Mouse (Mus musculus): ENCODE results near the gene Tmem41b. TPM values are rescaled to one million over a fixed set of nuclear protein-coding genes. Genes with fewer than 3 reads are reported as not detected.
A peak's percentile ranks its signal among the peaks of the same experiment; 100 is the strongest.
"Not testable (repeated sequence)": the region's sequence is repeated elsewhere in the genome, so short reads cannot be mapped to it uniquely, and the experiment has no call there.

The Tmem41b gene
- polyA plus RNA-seq, 1 experiment: 16.7 TPM

- no peaks in the 10 kb centered on the region for H3K27me3 ChIP-seq (replicated peaks)
- H3K9me3 ChIP-seq: no peaks in the 10 kb centered on the region
- H3K36me3 ChIP-seq (replicated peaks; ENCODE audit: low read length): peaks cover 30% of the 10 kb centered on the region
- no peak for TF ChIP-seq GATA1 (IDR thresholded peaks at IDR 0.05; ENCODE audit: borderline replicate concordance, low read length)
- no peak for TF ChIP-seq FLI1 (IDR thresholded peaks at IDR 0.05; ENCODE audit: low read length)
- H3K4me3 ChIP-seq (replicated peaks): peak overlapping the region; percentile 97
- peaks cover 21% of the 10 kb centered on the region for H3K4me1 ChIP-seq
Measured at GRCm38 (mm10) chr7:109985661-109986132, 1.0 kb downstream of the Tmem41b start.

DNA sequence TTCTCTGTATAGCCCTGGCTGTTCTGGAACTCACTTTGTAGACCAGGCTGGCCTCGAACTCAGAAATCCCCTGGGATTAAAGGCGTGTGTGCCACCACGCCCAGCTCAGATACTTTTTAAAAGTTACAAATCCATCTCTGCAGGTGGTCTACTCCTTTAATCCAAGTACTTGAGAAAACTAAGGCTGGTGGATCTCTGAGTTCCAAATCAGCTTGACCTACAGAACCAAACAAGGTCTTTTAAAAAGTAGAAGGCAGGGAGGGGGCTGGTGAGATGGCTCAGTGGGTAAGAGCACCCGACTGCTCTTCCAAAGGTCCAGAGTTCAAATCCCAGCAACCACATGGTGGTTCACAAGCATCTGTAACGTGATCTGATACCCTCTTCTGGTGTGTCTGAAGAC, 2.1 kb downstream of the Tmem41b start:
- not testable (repeated sequence) for H3K4me3 ChIP-seq (replicated peaks); H3K9me3 ChIP-seq; H3K27me3 ChIP-seq (replicated peaks)
- peaks cover 41% of the 10 kb centered on the region for H3K36me3 ChIP-seq (replicated peaks; ENCODE audit: low read length)
- peaks cover 21% of the 10 kb centered on the region for H3K4me1 ChIP-seq

GRCm38 (mm10) chr7:109977131-109977530, 9.6 kb downstream of the Tmem41b start:
- not testable (repeated sequence) for H3K9me3 ChIP-seq; H3K4me1 ChIP-seq; H3K27me3 ChIP-seq (replicated peaks); H3K4me3 ChIP-seq (replicated peaks)
- H3K36me3 ChIP-seq (replicated peaks; ENCODE audit: low read length): peaks cover 83% of the 10 kb centered on the region

GRCm38 (mm10) chr7:109975966-109976715, 10.6 kb downstream of the Tmem41b start:
- TF ChIP-seq FLI1 (IDR thresholded peaks at IDR 0.05; ENCODE audit: low read length): no peak
- no peak for TF ChIP-seq GATA1 (IDR thresholded peaks at IDR 0.05; ENCODE audit: borderline replicate concordance, low read length)
- H3K4me1 ChIP-seq: no peaks in the 10 kb centered on the region
- H3K9me3 ChIP-seq: no peaks in the 10 kb centered on the region
- no peak overlapping the region for H3K4me3 ChIP-seq (replicated peaks)
- peaks cover 79% of the 10 kb centered on the region for H3K36me3 ChIP-seq (replicated peaks; ENCODE audit: low read length)
- H3K27me3 ChIP-seq (replicated peaks): no peaks in the 10 kb centered on the region

- H3K9me3 ChIP-seq: 0 out of 2 replicates have a peak, but pooled peaks cover 3% of the 10 kb centered on the region
- H3K36me3 ChIP-seq (replicated peaks; ENCODE audit: low read length): peaks cover 22% of the 10 kb centered on the region
- H3K4me1 ChIP-seq: peaks cover 4% of the 10 kb centered on the region
- H3K4me3 ChIP-seq (replicated peaks): no peak overlapping the region
- TF ChIP-seq GATA1 (IDR thresholded peaks at IDR 0.05; ENCODE audit: borderline replicate concordance, low read length): no peak
- TF ChIP-seq FLI1 (IDR thresholded peaks at IDR 0.05; ENCODE audit: low read length): no peak
- no peaks in the 10 kb centered on the region for H3K27me3 ChIP-seq (replicated peaks)
Measured at GRCm38 (mm10) chr7:109969542-109969941, 17.2 kb downstream of the Tmem41b start.

DNA sequence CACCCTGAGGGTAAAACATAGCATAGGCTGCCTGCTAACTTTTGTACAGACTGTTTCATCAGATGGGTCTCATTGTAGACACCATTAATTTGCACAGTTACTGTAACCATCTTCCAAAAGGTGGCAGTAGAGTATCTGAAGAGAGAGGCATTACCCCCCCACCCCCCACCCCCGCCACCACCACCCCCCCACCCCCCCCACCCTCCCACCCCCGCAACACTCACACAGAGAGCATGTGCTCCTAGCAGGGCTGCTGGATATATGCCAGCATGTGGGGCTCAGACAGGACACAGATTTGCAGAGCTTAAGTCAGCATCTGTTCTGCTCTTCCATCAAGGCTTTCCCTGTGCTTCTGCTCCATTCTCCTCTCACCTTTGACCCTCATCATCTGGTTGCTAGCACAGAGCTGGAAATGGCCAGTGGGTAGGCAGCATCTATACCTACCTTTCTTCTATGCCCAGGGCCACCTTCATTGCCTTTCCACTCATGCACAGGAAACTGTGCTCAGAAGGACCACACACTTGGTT, 17.7 kb downstream of the Tmem41b start:
- Histone ChIP-seq H3K36me3 (replicated peaks; ENCODE audit: low read length) (peaks cover 22% of the 10 kb centered on the region), H3K4me1 (peaks cover 4% of the 10 kb centered on the region), H3K27me3 (replicated peaks) (no peaks in the 10 kb centered on the region), H3K4me3 (replicated peaks) (peak overlapping the region; percentile 33), H3K9me3 (0 out of 2 replicates have a peak, but pooled peaks cover 3% of the 10 kb centered on the region)
- no peak for TF ChIP-seq FLI1 (IDR thresholded peaks at IDR 0.05; ENCODE audit: low read length)
- TF ChIP-seq GATA1 (IDR thresholded peaks at IDR 0.05; ENCODE audit: borderline replicate concordance, low read length): no peak

- Histone ChIP-seq H3K9me3 (peaks cover 10% of the 10 kb centered on the region; the same call in 1 of the 2 replicates), H3K4me1 (peaks cover 4% of the 10 kb centered on the region), H3K27me3 (replicated peaks) (no peaks in the 10 kb centered on the region), H3K36me3 (replicated peaks; ENCODE audit: low read length) (peaks cover 15% of the 10 kb centered on the region), H3K4me3 (replicated peaks) (no peak overlapping the region)
- TF ChIP-seq FLI1 (IDR thresholded peaks at IDR 0.05; ENCODE audit: low read length) (no peak), GATA1 (IDR thresholded peaks at IDR 0.05; ENCODE audit: borderline replicate concordance, low read length) (no peak)
Measured at GRCm38 (mm10) chr7:109967805-109968579, 18.7 kb downstream of the Tmem41b start.

DNA sequence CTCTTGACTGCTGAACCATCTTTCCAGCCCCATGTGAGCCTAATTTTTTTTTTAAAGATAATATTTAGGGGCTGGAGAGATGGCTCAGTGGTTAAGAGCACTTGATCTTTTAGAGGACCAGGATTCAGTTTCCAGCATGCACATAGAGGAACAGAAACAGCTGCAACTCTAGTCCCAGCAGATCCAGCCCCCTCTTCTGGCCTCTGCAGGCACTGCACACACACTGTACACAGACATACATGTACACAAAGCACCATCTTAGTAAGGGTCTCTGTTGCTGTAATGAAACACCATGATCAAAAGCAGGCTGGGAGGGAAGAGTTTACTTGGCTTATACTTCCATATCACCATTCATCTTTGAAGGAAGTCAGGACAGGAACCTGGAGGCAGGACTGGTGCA, 21.1 kb downstream of the Tmem41b start:
- TF ChIP-seq GATA1 (IDR thresholded peaks at IDR 0.05; ENCODE audit: borderline replicate concordance, low read length) (no peak), FLI1 (IDR thresholded peaks at IDR 0.05; ENCODE audit: low read length) (no peak)
- Histone ChIP-seq H3K36me3 (replicated peaks; ENCODE audit: low read length) (no peaks in the 10 kb centered on the region), H3K27me3 (replicated peaks) (peaks cover 3% of the 10 kb centered on the region), H3K4me3 (replicated peaks) (no peak overlapping the region), H3K9me3 (peaks cover 10% of the 10 kb centered on the region; the same call in 1 of the 2 replicates), H3K4me1 (peaks cover 12% of the 10 kb centered on the region)

- H3K9me3 ChIP-seq: peaks cover 10% of the 10 kb centered on the region; the same call in 1 of the 2 replicates
- no peaks in the 10 kb centered on the region for H3K36me3 ChIP-seq (replicated peaks; ENCODE audit: low read length)
- no peak for TF ChIP-seq GATA1 (IDR thresholded peaks at IDR 0.05; ENCODE audit: borderline replicate concordance, low read length)
- TF ChIP-seq FLI1 (IDR thresholded peaks at IDR 0.05; ENCODE audit: low read length): no peak
- peaks cover 14% of the 10 kb centered on the region for H3K4me1 ChIP-seq
- no peak overlapping the region for H3K4me3 ChIP-seq (replicated peaks)
- peaks cover 5% of the 10 kb centered on the region for H3K27me3 ChIP-seq (replicated peaks)
Measured at GRCm38 (mm10) chr7:109963707-109964106, 23.0 kb downstream of the Tmem41b start.

- Histone ChIP-seq H3K36me3 (replicated peaks; ENCODE audit: low read length) (no peaks in the 10 kb centered on the region), H3K4me3 (replicated peaks) (no peak overlapping the region), H3K9me3 (peaks cover 10% of the 10 kb centered on the region; the same call in 1 of the 2 replicates), H3K4me1 (peaks cover 24% of the 10 kb centered on the region), H3K27me3 (replicated peaks) (peaks cover 5% of the 10 kb centered on the region)
- TF ChIP-seq FLI1 (IDR thresholded peaks at IDR 0.05; ENCODE audit: low read length): no peak
- no peak for TF ChIP-seq GATA1 (IDR thresholded peaks at IDR 0.05; ENCODE audit: borderline replicate concordance, low read length)
Measured at GRCm38 (mm10) chr7:109962596-109962995, 24.1 kb downstream of the Tmem41b start.

Measured in megakaryocyte, embryonic 14.5 days (primary cell).